Mouse (Mus musculus): Measurements from ENCODE around the gene Gm10135.
"Not testable (repeated sequence)": the region's sequence is repeated elsewhere in the genome, so short reads cannot be mapped to it uniquely, and the experiment has no call there.

The Gm10135 gene

GRCm38 (mm10) chr5:72960096-72960495 lies 14.4 kb downstream of the Gm10135 start:
- no peak for DNase-seq

- DNase-seq, result no peak
These were observed 17.2 kb downstream of the Gm10135 start for GRCm38 (mm10) chr5:72957281-72957680.

- DNase-seq, result peak; percentile 5
These were observed 20.4 kb downstream of the Gm10135 start for GRCm38 (mm10) chr5:72953996-72954604.

GRCm38 (mm10) chr5:72950252-72950651 lies 24.2 kb downstream of the Gm10135 start:
- DNase-seq, result no peak

- DNase-seq, result no peak
These were observed 26.4 kb downstream of the Gm10135 start for GRCm38 (mm10) chr5:72948136-72948535.

- DNase-seq, result no peak
These were observed 33.5 kb downstream of the Gm10135 start for GRCm38 (mm10) chr5:72940906-72941432.

GRCm38 (mm10) chr5:72939311-72939710 lies 35.2 kb downstream of the Gm10135 start:
- no peak for DNase-seq

- DNase-seq, result not testable (repeated sequence)
These were observed 36.1 kb downstream of the Gm10135 start for GRCm38 (mm10) chr5:72938421-72938820.

- DNase-seq, result no peak
These were observed 41.4 kb downstream of the Gm10135 start for GRCm38 (mm10) chr5:72933026-72933675.

GRCm38 (mm10) chr5:72927074-72927473 lies 47.4 kb downstream of the Gm10135 start:
- no peak for DNase-seq

GRCm38 (mm10) chr5:72922796-72923195 lies 51.7 kb downstream of the Gm10135 start:
- no peak for DNase-seq

GRCm38 (mm10) chr5:72921171-72921570 lies 53.3 kb downstream of the Gm10135 start:
- DNase-seq, result no peak

GRCm38 (mm10) chr5:72920416-72920815 lies 54.1 kb downstream of the Gm10135 start:
- no peak for DNase-seq

GRCm38 (mm10) chr5:72916851-72917250 lies 57.7 kb downstream of the Gm10135 start:
- no peak for DNase-seq

GRCm38 (mm10) chr5:72916048-72916447 lies 58.5 kb downstream of the Gm10135 start:
- DNase-seq, result peak; percentile 28
